Mouse (Mus musculus) ES-CJ7 (cell line): Measurements from ENCODE around the gene Nf2.

ENCODE experiments used
- DNase-seq: peaks from one replicate; pipeline ENCODE4 v3.0.0; 2011; ENCODE audit warnings: low read depth, low spot score

Nf2 gene

DNA sequence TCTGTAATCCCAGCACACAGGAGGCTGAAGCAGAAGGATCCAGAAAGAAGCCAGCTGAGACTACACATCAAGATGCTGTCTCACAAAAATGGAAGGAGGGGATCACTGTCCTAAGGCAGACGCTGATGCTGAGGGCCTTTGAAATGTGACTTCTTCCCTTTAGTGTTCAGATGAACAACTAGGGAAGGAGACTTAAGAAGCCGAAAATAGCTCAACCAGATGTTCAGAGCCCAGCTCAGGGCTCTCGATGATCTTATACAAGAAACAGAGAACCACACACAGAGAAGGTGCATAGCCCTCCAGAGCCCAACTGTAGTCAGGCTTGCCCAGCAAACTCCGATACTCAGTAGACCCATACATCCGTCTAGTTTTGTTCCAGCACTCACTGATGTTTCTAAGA is 12.0 kb downstream of the Nf2 start:
- DNase-seq, result no peak

DNA sequence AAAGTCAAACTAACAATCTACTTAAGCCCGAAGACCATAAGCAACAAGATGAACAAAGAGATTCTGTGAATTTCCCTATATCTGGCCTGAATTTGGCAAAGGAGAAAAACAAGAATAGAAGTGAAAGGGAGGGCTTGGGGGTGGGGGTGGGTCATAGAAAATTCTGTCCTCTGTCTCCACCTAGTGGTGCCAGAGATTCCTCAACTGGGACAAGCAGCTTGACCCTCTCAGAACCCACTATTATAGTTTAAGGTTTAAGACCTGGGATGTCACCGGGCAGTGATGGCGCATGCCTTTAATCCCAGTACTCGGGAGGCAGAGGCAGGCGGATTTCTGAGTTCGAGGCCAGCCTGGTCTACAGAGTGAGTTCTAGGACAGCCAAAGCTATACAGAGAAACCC is 12.6 kb downstream of the Nf2 start:
- peak; percentile 70 for DNase-seq

DNA sequence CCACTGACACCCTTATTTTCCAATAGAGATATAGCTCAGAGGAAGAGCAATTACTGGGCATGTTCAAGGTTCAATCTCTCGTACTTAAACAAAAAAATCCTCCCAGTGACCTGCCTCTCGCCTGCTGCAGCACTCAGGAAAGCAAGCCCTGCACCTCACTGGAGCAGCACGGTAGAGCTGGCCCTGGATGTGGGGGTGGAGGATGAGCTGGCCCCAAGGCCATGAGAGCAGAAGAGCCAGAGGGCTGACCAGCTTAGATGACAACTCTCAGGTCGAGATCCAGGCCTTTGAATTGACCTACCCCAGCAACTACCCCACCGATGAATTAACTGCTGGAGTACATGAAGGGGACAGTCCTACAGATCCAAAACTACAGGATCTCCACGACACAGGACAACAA is 13.9 kb downstream of the Nf2 start:
- no peak for DNase-seq

DNA sequence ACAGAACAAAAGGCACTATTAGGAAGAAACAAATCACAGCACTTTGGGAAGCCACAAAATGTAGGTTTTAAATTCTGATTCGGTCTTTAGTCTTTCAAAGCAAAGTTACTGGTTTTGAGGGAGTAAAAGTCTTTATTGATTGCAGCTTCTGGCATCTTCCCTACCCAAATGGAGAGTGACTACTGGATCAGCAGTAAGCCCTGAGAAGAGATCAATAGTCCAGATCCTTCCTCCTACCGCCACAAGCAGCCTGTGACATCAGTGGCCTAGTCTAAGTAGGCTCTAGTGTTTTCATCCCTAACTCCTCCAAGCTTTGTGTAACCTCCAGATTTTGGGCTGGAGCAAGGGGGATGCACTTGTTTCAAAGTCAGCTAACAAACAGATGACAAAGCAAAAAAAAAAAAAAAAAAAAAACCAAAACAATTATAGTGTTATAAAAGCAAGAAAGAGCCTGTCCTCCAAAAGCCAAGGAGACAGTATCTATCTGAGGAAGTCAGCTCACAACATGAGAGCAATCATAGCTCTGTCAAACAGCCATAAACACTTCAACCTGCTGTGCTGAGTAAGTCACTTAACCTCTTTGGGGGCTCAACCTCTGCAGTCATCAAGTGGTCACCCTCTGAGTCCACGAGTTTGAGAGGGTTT is 15.9 kb downstream of the Nf2 start:
- DNase-seq, result no peak

DNA sequence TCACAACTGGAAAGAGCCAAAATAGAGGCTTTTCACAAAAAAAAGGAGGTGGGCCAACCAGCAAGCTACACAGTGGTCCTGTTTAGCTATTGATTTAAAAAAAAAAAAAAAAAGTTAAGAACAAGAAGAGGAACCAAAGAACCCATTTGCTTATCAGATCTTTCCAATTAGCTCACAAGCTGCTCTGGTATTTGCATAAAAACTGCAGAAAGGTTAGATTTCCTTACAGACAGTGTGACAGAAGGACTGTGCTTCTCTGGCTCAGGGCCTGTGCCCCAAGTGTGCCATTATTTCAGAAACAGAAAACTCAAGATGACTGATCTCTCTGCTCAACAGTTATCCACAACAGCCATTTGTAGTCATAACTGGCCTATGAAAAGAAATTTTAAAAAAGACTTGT is 18.3 kb downstream of the Nf2 start:
- no peak for DNase-seq

DNA sequence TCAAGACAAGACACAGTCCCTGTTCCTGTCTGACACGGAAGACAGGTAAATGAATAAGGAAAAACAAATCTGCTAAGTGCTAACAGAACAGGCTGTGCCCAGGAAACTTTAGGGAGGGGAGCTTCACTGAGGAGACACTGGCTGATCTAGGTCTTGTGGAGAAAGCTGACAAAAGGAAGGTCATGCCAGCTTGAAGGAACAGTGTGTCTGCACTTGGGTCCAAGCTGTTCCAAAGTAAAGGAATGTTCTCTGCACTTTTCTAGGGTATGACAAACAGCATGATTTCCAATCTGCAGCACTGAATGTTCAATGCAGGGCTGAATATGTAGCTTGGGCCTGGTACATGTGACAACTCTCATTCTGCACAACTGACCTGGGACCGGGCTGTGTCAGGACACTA is 21.4 kb downstream of the Nf2 start:
- DNase-seq, result no peak

DNA sequence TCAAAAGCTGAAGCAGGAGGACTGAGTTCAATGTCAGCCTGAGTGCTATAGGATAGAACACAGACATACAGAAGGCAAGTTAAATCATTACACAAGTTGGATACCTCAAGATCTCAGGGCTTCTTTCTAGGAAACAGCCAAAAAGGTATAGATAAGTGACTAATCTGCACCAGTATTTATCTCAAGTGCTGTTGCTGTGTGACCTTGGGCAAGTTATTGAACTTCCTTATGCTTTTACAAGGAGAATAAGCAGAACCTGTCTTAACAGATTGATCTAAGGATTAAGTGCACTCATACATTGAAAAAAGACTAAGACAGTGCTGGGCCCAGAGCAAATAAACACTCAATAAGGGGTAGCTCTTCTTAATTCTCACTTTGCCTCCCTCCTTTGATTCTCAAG is 22.0 kb downstream of the Nf2 start:
- DNase-seq, result no peak

DNA sequence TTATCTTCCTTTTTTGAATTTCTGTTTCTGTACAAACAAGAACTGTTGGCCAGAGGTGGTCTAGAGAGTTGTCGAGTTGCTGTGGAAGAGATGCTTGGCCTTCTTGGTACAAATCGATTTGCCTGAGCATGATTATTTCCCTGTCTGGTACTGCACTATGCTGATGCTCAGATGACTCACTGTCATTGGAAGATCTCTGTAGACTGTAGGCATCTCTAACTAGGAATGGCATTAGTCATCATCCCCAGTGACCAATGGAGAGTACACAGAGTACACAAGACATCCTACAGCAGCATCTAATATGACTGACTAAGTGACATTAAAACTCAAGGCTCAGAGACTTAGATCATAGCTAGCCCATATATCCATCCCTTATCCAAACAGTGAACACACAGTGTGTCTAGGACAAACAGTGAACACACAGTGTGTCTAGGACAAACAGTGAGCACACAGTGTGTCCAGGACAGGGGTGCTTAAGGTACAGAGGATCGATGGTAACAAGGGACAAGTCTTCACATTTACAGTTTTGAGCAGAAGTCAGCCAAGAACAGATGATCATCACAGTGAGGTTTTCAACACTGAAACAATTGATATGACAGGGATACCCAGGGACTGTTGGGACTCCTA is 23.1 kb downstream of the Nf2 start:
- no peak for DNase-seq

DNA sequence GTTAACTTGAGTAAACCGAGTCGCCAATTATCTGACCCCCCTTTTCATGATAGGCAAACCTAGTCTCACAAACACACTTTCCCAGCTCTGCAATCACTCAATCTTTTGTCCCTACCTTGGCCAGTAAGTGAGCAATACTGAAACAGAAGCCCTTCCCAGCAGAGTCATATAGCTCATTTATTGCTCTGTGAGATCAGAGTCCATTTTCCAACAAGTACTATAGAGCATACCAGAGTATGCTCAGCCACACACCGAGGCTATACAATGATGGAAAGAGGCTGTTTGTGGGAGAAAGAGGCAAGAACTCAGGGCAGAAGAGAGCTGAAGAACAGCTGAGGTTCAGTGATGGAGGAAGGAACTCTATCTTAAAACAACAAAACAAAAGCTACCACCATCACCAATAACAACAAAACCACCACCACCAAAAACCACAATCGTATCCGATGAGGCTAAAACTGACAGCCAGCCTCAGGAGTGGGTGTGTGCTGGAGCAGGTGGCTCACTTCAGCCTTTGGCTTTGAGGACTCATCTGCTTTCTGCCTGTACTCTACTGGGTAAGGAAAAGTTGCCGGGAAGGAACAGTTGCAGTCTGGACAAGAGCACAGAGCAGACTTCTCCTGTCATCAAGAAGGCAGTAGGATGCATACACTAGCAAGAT is 25.6 kb downstream of the Nf2 start:
- DNase-seq, result no peak

DNA sequence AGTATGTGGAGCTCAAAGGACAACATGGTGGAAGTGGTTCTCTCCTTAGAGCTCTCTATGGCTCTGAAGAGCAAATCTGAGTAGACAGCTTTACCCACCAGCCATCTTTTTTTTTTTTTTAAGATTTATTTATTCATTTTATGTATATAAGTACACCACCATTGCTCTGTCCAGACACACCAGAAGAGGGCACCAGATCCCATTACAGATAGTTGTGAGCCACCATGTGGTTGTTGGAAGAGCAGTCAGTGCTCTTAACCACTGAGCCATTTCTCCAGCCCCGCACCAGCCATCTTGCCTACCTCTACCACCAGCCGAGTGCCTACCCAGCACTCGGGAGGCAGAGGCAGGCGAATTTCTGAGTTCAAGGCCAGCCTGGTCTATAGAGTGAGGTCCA is 26.9 kb downstream of the Nf2 start:
- peak; percentile 40 for DNase-seq

DNA sequence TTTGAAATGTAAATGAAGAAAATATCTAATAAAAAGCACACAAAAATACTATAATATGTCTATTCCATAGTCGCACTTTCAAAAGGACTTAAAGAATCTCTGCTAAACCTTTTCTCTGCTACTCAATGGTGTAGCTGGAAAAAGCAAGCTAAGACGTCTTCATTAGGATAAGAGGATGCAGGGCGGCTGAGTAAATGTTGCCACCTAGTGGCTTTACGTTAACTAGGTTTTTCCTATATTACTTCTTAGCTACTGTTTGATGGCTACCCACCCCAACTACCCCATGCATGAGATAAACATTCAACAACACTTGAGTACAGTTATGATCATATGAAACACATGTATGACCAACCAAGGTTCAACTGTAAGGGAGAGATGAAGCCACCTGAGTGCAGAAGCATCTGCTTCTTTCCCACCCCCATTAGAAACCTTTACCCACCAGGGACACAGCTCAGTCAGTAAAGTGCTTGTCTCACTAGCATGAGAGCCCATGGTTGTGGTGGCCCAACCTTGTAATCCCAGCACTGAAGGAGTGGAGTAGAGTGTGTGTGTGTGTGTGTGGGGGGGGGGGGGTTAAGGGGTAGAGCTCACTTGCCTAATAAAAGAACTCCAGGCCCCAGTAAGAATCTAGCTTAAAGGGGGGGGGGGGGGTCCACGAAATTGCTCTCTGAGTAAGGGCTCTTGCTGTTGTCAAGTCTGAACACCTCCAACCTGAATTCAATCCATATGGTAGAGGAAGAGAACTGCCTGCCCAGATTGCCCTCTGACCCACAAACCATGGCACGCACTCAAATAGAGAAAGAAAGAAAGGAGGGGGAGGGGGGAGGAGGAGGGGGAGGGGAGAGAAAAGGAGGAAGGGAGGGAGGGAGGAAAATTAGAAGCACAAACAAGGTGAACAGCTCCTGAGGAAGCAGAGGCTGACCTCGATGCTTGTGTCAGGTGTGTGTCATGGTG is 27.6 kb downstream of the Nf2 start:
- DNase-seq, result peak; percentile 76

DNA sequence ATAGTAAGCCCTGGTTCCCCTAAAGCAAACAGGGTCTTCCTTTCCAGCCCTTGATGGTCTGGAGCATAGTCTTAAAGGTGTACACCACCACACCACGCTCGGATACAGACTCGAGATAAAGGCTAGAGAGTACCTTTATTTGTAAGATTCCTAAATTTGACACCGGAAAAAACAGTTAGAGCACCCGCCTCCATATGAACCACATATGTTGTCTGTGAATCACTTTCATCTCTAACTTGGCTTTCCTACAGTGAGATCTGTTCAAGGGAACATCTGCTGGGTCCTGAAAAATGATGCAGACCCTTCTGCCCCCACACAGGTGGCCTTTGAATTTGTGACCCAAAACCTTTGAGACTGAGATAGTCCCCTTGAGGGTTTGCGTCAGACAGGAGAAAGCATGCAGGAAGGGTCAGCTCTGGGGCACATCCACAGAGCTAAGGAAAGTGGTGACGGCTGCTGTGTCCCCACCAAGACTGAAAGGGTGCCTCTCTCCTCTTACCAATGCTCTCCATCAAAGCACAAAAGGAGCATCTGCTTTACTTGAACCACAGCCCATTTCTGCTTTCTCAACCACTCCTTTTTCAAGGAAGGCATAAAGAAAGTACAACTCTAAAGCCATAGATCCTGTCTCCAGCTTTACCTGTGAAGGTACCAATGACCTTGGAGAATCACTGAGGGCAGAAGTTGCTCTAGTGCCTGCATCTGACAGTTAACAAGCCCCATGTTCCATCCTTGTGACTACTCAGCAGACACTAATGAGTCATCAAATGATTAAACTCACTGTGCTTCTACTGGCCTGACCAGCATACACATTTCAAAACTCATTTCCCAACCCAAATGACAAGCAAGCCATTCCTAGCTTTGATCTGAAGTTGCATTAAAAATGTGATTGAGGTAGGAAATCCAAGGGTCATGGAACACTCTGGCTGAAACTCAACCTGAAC is 34.6 kb downstream of the Nf2 start:
- no peak for DNase-seq

DNA sequence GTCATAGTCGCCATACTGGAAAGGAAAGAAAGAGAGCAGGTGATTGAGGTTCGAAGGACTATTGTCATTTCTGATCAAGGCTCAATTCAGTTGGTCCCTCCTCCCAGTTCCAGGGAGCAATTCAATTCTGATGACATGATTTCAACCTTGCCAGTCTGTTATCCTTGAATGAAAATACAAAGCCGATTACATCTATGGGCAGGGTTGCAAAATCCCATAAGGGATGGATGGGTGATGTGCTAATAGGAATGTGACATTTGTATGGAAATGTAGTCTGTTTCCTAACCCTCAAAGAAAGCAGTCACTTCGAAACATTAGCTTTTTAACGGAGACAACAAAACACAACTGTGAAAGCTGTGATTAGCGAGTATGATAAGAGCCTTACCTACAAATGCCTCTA is 41.0 kb downstream of the Nf2 start:
- peak; percentile 14 for DNase-seq

DNA sequence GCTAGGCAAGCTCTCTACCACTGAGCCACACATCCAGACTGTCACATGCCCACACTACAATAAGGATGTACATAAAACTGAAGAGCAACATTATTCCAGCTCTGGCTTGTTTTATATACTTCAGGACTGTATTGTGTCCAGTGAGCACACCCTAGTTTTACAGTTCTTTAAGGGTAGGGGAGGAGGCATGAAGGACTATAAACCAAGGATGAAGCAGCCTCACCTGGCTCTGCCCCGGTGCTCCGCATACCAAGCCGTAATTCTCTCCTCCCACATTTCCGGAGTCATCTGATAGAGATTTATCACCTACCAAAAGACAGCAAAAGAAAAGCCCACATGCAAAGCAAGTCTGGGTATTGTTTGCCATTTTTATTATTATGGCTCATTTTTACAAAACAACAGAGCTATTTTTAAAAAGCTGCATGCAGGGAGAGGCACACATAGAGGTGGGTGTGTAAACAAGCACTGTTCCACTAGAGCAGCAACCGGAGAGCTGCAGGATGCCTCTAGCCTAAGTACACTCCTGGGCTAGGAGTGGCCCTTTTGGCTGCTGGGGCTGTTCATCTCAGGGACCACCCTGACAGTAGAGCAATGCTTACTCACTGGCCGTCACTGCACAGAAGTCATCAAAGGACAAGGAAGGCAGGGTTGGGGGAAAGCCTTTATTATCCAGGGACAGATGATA is 43.2 kb downstream of the Nf2 start:
- peak; percentile 85 for DNase-seq

DNA sequence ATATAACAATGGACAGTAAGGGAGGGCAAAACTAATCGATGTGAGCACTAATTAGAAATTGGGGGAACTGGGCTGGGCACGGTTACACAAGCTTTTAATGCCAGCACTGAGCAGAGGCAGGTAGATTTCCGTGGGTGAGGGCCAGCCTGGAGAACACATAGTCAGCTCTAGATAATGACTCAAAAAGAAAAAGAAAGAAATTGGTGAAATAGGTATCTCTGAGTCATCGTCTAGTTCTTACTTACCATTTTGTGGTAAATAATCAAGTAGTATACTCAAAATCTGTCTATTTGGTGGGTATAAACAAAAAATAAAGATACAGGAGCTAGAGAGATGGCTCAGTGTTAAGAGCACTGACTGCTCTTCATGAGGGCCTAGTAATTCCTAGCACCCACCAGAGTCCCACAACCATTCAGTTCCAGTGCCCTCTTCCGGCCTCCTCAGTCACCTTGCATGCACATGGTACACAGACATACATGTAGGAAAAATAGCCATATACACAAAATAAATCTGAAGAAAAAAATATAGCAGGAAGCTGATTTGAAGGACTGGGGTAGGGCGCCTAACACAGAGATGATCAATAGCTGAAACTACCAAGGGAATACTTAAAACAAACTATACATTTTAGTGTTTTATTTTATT is 44.3 kb downstream of the Nf2 start:
- DNase-seq, result no peak

DNA sequence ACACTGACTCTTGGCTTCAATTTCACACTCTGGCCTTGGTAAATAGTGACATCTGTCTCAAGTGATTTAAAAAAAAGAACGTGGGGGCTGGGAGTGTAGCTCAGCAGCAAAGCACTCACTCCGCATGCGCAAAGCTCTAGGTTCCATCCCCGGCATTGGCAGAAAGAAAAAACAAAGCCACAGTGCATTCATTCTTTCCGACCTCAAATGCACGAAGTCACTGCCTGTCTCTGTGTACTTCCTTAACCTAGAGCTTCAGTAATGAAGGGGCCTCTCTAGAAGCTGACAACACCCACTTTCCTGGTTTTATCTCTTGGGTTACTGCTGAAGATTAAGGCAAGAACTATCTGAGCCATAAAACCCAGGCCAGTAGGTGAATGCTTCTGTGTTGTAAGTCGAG is 45.4 kb downstream of the Nf2 start:
- DNase-seq, result peak; percentile 63

DNA sequence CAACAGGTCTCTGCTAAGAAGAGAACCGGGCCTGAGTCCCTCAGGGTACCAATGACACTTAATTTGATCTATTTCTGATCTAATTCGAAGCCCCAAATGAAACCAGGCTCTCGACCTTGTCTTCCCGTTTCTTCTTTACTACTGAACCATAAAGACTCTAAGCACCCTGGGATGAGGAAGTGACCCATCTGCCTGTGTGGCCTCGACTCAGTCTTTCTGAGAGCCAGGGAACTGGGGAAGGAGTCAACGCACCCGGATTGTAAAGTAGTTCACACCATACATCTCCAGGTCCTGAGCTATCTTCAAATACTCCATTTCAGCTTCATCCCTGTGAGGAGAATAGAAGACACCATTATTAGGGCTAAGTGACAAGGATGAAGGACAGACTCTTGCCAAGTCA is 45.9 kb downstream of the Nf2 start:
- DNase-seq, result no peak

DNA sequence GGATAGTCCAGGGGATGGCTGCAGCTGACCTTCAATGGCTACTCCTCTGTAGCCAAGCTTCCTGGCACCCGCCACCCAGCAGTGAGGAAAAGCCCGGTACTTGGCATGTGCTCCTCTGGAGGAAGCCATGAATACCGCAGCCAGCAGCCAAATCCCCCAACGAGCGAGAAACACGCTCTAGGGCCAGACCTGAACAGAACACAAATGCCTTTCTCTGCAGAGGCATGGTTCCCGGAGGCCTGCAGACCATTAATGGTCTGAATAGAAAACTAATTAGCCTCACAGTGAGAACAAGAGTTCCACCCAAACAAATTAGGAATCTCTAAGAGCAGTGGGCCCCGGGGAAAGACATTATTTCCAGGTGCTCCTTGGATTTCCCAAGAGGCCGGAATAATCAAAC is 46.3 kb downstream of the Nf2 start:
- peak; percentile 78 for DNase-seq

DNA sequence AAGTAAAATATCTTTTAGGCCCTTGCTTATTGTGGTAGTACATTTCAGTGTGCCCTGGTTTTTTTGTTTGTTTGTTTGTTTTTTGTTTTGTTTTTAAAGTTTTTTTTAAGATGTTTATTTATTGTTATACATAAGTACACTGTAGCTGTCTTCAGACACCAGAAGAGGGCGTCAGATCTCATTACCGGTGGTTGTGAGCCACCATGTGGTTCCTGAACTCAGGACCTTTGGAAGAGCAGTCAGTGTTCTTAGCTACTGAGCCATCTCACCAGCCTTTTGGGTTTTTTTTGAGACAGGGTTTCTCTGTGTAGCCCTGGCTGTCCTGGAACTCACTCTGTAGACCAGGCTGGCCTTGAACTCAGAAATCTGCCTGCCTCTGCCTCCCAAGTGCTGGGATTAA is 46.9 kb downstream of the Nf2 start:
- peak; percentile 41 for DNase-seq

DNA sequence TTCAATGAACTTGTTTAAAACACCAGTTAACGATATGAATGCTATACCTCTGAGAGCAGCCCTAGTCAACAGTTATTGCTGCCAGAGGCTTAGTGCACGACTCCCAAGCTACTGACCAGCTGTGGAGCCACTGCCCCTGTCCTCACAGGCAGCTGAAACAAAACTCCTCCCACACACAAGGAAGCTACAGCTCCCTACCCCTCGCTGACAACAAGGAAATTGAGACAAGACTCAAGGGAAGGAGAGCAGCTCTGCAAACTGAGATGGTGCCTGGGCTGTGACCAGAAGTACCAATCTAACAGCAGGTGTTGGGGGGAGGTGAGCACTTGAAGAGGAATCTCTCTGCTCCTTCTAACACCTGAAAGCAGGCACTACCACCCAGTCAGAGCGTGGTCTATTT is 48.7 kb downstream of the Nf2 start:
- DNase-seq, result peak; percentile 28
